Mouse (Mus musculus) stomach, embryonic 16.5 days (tissue): Measurements from ENCODE around the gene Jazf1. TPM values are rescaled to one million over a fixed set of nuclear protein-coding genes. Genes with fewer than 3 reads are reported as not detected.

ENCODE experiments used
- ATAC-seq: fragments of 200-750 bp; cut with Nextera tagmentation; 2 replicates; pipeline ENCODE4 v1.8.0; 2017; ENCODE audit warnings: moderate number of reproducible peaks, moderate TSS enrichment; ENCODE audit not compliant: insufficient read depth, low FRiP score
- H3K27ac ChIP-seq: fragments of 300-500 bp; sonication (generic); 2 replicates; pipeline ENCODE4 v1.5.1; 2014; ENCODE audit warnings: low read length
- H3K27me3 ChIP-seq: fragments of 300-500 bp; sonication (generic); 2 replicates; pipeline ENCODE4 v1.6.1; 2014; ENCODE audit warnings: low read length, control low read depth, mixed read lengths; ENCODE audit not compliant: control insufficient read depth, insufficient read depth
- H3K36me3 ChIP-seq: fragments of 300-500 bp; sonication (generic); 2 replicates; pipeline ENCODE4 v1.6.1; 2014; ENCODE audit warnings: low read length; ENCODE audit not compliant: control insufficient read depth, insufficient read depth
- H3K4me1 ChIP-seq: fragments of 300-500 bp; sonication (generic); 2 replicates; pipeline ENCODE4 v1.6.1; 2014; ENCODE audit warnings: low read length, control low read depth, mixed read lengths; ENCODE audit not compliant: control insufficient read depth, insufficient read depth
- H3K4me2 ChIP-seq: fragments of 300-500 bp; sonication (generic); 2 replicates; pipeline ENCODE4 v1.6.1; 2014; ENCODE audit warnings: low read depth, low read length, mixed read lengths
- H3K4me3 ChIP-seq: fragments of 300-500 bp; sonication (generic); replicated peaks from 2 replicates; pipeline ENCODE4 v1.5.1; 2014; ENCODE audit warnings: mild to moderate bottlenecking, low read length
- H3K9ac ChIP-seq: fragments of 300-500 bp; sonication (generic); 2 replicates; pipeline ENCODE4 v1.6.1; 2014; ENCODE audit warnings: low read length
- H3K9me3 ChIP-seq: fragments of 300-500 bp; sonication (generic); replicated peaks from 2 replicates; pipeline ENCODE4 v1.6.1; 2016; ENCODE audit warnings: low read length, control low read depth; ENCODE audit not compliant: control insufficient read depth
- WGBS: fragments of 180-500 bp; shearing (Covaris S2); extraction: QIAGEN DNeasy Blood & Tissue Kit; methylation state at CpG from one replicate; pipeline ENCODE4 v1.1.7; 2014; 5-methylcytosine and 5-hydroxymethylcytosine counted together
- polyA plus RNA-seq: library from polyadenylated mRNA; unstranded; fragments of >200 nt; fragmentation: Nextera tagmentation; extraction: Ambion mirVana; gene quantifications from 2 replicates; pipeline ENCODE4 v1.2.1, GENCODE M21; 2015

The Jazf1 gene
- polyA plus RNA-seq, 1 experiment from 2014 or later = 8.3 TPM

- Histone ChIP-seq H3K4me1 (no peaks in the 10 kb centered on the region), H3K36me3 (no peaks in the 10 kb centered on the region), H3K9me3 (no peaks in the 10 kb centered on the region), H3K9ac (no peak overlapping the region), H3K27me3 (no peaks in the 10 kb centered on the region), H3K4me3 (no peak overlapping the region), H3K27ac (no peak overlapping the region), H3K4me2 (no peak overlapping the region)
- 83% methylated on average over 8 of the region's 8 CpGs for WGBS
- ATAC-seq = no peak
These were observed 292.5 kb downstream of the Jazf1 start for GRCm38 (mm10) chr6:52775956-52776355.

GRCm38 (mm10) chr6:52775350-52775749 is 293.1 kb downstream of the Jazf1 start:
- no peak for ATAC-seq
- no peak overlapping the region for H3K4me2 ChIP-seq
- H3K4me3 ChIP-seq = no peak overlapping the region
- no peaks in the 10 kb centered on the region for H3K9me3 ChIP-seq
- H3K9ac ChIP-seq = no peak overlapping the region
- H3K27ac ChIP-seq = no peak overlapping the region
- no peaks in the 10 kb centered on the region for H3K36me3 ChIP-seq
- no peaks in the 10 kb centered on the region for H3K27me3 ChIP-seq
- no peaks in the 10 kb centered on the region for H3K4me1 ChIP-seq
- WGBS = 58% methylated on average over 3 of the region's 3 CpGs

GRCm38 (mm10) chr6:52773132-52773531 is 295.3 kb downstream of the Jazf1 start:
- Histone ChIP-seq H3K9ac (no peak overlapping the region), H3K36me3 (no peaks in the 10 kb centered on the region), H3K9me3 (no peaks in the 10 kb centered on the region), H3K4me2 (no peak overlapping the region), H3K27me3 (no peaks in the 10 kb centered on the region), H3K4me3 (no peak overlapping the region), H3K4me1 (no peaks in the 10 kb centered on the region), H3K27ac (no peak overlapping the region)
- no peak for ATAC-seq
- 76% methylated on average over 5 of the region's 5 CpGs for WGBS

GRCm38 (mm10) chr6:52770789-52771188 is 297.6 kb downstream of the Jazf1 start:
- no peak overlapping the region for H3K9ac ChIP-seq
- WGBS = 42% methylated on average over 1 of the region's 1 CpGs
- no peak for ATAC-seq

GRCm38 (mm10) chr6:52765206-52765605 is 303.2 kb downstream of the Jazf1 start:
- H3K27me3 ChIP-seq = no peaks in the 10 kb centered on the region
- peaks cover 8% of the 10 kb centered on the region; the same call in 1 of the 2 replicates for H3K36me3 ChIP-seq
- ATAC-seq = no peak
- WGBS = 70% methylated on average over 7 of the region's 7 CpGs
- no peak overlapping the region for H3K4me2 ChIP-seq
- H3K9ac ChIP-seq = no peak overlapping the region
- no peaks in the 10 kb centered on the region for H3K9me3 ChIP-seq
- no peaks in the 10 kb centered on the region for H3K4me1 ChIP-seq
- no peak overlapping the region for H3K4me3 ChIP-seq
- no peak overlapping the region for H3K27ac ChIP-seq

More at GRCm38 (mm10) chr6:52770789-52771188, 297.6 kb downstream of the Jazf1 start:
- Histone ChIP-seq H3K9me3 (no peaks in the 10 kb centered on the region), H3K36me3 (peaks cover 4% of the 10 kb centered on the region; the same call in 1 of the 2 replicates), H3K4me2 (no peak overlapping the region), H3K27ac (no peak overlapping the region), H3K27me3 (no peaks in the 10 kb centered on the region), H3K4me3 (no peak overlapping the region), H3K4me1 (no peaks in the 10 kb centered on the region)

GRCm38 (mm10) chr6:52752832-52753231 is 315.6 kb downstream of the Jazf1 start:
- H3K27ac ChIP-seq = no peak overlapping the region
- H3K36me3 ChIP-seq = peaks cover 21% of the 10 kb centered on the region
- H3K4me1 ChIP-seq = no peaks in the 10 kb centered on the region
- H3K4me2 ChIP-seq = no peak overlapping the region
- ATAC-seq = no peak
- 92% methylated on average over 5 of the region's 5 CpGs for WGBS
- H3K9ac ChIP-seq = no peak overlapping the region
- H3K9me3 ChIP-seq = no peaks in the 10 kb centered on the region
- H3K27me3 ChIP-seq = no peaks in the 10 kb centered on the region
- no peak overlapping the region for H3K4me3 ChIP-seq

- H3K27me3 ChIP-seq = no peaks in the 10 kb centered on the region
- H3K27ac ChIP-seq = no peak overlapping the region
- no peak for ATAC-seq
- no peaks in the 10 kb centered on the region for H3K4me1 ChIP-seq
- H3K4me3 ChIP-seq = no peak overlapping the region
- 94% methylated on average over 2 of the region's 2 CpGs for WGBS
- H3K9me3 ChIP-seq = no peaks in the 10 kb centered on the region
- H3K9ac ChIP-seq = no peak overlapping the region
- H3K4me2 ChIP-seq = no peak overlapping the region
- H3K36me3 ChIP-seq = 0 out of 2 replicates have a peak, but pooled peaks cover 2% of the 10 kb centered on the region
These were observed 333.8 kb downstream of the Jazf1 start for GRCm38 (mm10) chr6:52734630-52735029.

GRCm38 (mm10) chr6:52730338-52730737 is 338.1 kb downstream of the Jazf1 start:
- no peak overlapping the region for H3K27ac ChIP-seq
- no peak overlapping the region for H3K9ac ChIP-seq
- no peak overlapping the region for H3K4me3 ChIP-seq
- H3K36me3 ChIP-seq = 0 out of 2 replicates have a peak, but pooled peaks cover 5% of the 10 kb centered on the region
- 67% methylated on average over 4 of the region's 4 CpGs for WGBS
- H3K4me1 ChIP-seq = no peaks in the 10 kb centered on the region
- no peaks in the 10 kb centered on the region for H3K27me3 ChIP-seq
- ATAC-seq = no peak
- H3K9me3 ChIP-seq = no peaks in the 10 kb centered on the region
- no peak overlapping the region for H3K4me2 ChIP-seq

GRCm38 (mm10) chr6:52724805-52725439 is 343.5 kb downstream of the Jazf1 start:
- Histone ChIP-seq H3K27ac (no peak overlapping the region), H3K27me3 (no peaks in the 10 kb centered on the region), H3K4me2 (no peak overlapping the region), H3K4me1 (no peaks in the 10 kb centered on the region), H3K9me3 (no peaks in the 10 kb centered on the region), H3K9ac (no peak overlapping the region), H3K4me3 (no peak overlapping the region), H3K36me3 (0 out of 2 replicates have a peak, but pooled peaks cover 6% of the 10 kb centered on the region)
- ATAC-seq = no peak
- 56% methylated on average over 8 of the region's 8 CpGs for WGBS
